Mouse (Mus musculus) testis, adult 2 months (tissue): ENCODE data around the gene H2-DMa. TPM values are rescaled to one million over a fixed set of nuclear protein-coding genes. Genes with fewer than 3 reads are reported as not detected.

ENCODE experiments used
- H3K27ac ChIP-seq: fragments of 200-500 bp; 2 replicates; pipeline ENCODE4 v1.5.1; 2012; ENCODE audit warnings: low read depth, low read length; ENCODE audit not compliant: control insufficient read depth, insufficient read depth
- H3K27me3 ChIP-seq: fragments of 200-500 bp; 2 replicates; pipeline ENCODE4 v1.6.1; 2012; ENCODE audit warnings: mild to moderate bottlenecking, low read length, moderate library complexity; ENCODE audit not compliant: control insufficient read depth, insufficient read depth
- H3K36me3 ChIP-seq: fragments of 200-500 bp; 2 replicates; pipeline ENCODE4 v1.6.1; 2012; ENCODE audit warnings: mild to moderate bottlenecking, low read length; ENCODE audit not compliant: control insufficient read depth, insufficient read depth
- H3K4me1 ChIP-seq: fragments of 200-500 bp; 2 replicates; pipeline ENCODE4 v1.6.1; 2012; ENCODE audit warnings: low read length; ENCODE audit not compliant: control insufficient read depth, insufficient read depth
- H3K4me3 ChIP-seq: fragments of 200-500 bp; 2 replicates; pipeline ENCODE4 v1.5.1; 2012; ENCODE audit warnings: low read depth, mild to moderate bottlenecking, low read length, moderate library complexity, mixed read lengths; ENCODE audit not compliant: control insufficient read depth
- CTCF ChIP-seq: fragments of 200-500 bp; IDR thresholded peaks from 2 replicates; pipeline ENCODE4 v1.5.1; 2012; ENCODE audit warnings: low read depth, mild to moderate bottlenecking, inconsistent platforms, low read length, moderate library complexity; ENCODE audit not compliant: control insufficient read depth, insufficient read depth, insufficient replicate concordance
- POLR2A ChIP-seq: fragments of 200-500 bp; IDR thresholded peaks from 2 replicates; pipeline ENCODE4 v1.6.1; 2012; ENCODE audit warnings: low read depth, mild to moderate bottlenecking, inconsistent platforms, low read length, moderate library complexity; ENCODE audit not compliant: control insufficient read depth
- polyA plus RNA-seq: library from polyadenylated mRNA; depleted of rRNA; stranded (reverse); fragments of >200 nt; gene quantifications from 2 replicates; pipeline ENCODE4 v1.2.3, GENCODE M21; 2012; rRNA removed

Gene H2-DMa
- polyA plus RNA-seq, 1 experiment = 33.8 TPM

- H3K4me3 ChIP-seq = no peak overlapping the region
- H3K4me1 ChIP-seq = no peaks in the 10 kb centered on the region
- H3K27ac ChIP-seq = no peak overlapping the region
- TF ChIP-seq CTCF = no peak
- no peaks in the 10 kb centered on the region for H3K36me3 ChIP-seq
- no peaks in the 10 kb centered on the region for H3K27me3 ChIP-seq
Observed at GRCm38 (mm10) chr17:34179019-34179418, 59.7 kb downstream of the H2-DMa start.

GRCm38 (mm10) chr17:34179913-34180859 lies 60.8 kb downstream of the H2-DMa start:
- Histone ChIP-seq H3K4me3 (no peak overlapping the region), H3K36me3 (no peaks in the 10 kb centered on the region)

DNA sequence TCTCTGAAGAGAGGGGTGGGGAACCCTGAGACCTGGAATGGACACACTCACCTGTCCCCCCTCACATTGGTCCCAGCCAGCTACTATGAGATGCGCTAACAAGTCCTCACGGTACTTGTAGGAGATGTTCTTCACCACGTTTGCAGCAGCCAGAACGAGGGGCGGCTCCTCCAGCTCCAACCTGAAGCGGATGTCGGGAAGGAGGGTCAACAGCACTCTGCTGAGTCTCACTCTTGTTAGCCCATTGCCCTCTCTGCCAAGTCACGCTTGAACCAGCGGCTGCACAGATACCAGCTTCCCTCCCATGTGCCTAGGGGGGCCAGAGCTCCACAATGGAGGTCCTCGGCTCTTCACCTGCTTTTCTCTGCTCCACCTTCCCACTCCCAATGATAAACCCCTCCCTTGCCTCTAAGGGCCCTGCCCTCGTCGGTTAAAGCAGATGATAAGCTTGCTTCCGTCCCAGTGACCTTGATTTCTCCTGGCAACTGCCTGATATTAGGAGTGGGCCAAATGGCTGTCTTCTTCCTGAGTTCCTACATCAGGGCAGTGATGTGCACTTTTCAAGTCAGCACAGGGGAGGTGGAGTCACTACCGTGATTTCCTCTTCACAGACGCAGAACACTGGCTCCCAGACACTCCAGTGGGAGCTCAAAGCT lies 64.4 kb downstream of the H2-DMa start:
- Histone ChIP-seq H3K4me3 (no peak overlapping the region), H3K36me3 (no peaks in the 10 kb centered on the region), H3K4me1 (peaks cover 8% of the 10 kb centered on the region), H3K27ac (no peak overlapping the region), H3K27me3 (no peaks in the 10 kb centered on the region)
- TF ChIP-seq POLR2A = no peak
- no peak for TF ChIP-seq CTCF

More at GRCm38 (mm10) chr17:34179913-34180859, 60.8 kb downstream of the H2-DMa start:
- H3K4me1 ChIP-seq = no peaks in the 10 kb centered on the region
- no peak overlapping the region for H3K27ac ChIP-seq
- no peaks in the 10 kb centered on the region for H3K27me3 ChIP-seq
- no peak for TF ChIP-seq POLR2A
- TF ChIP-seq CTCF = no peak

DNA sequence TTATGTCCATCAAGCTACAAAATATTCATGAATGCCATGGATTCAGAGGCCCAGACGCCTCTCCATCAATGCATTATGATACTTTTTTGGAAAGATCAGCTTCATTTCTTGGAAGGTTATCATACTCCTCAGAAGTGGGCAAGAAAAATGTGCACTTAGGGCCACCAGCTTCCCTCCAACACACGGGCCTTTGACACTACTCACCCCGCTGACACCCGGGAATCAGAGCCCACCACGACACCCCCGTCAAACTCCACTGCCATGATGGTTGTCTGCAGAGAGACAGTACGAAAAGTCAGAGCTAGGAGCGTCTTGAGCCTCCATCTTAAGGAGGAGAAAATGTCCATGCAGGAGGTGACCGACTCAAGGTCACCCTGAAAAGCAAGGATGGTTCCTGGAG lies 66.2 kb downstream of the H2-DMa start:
- no peaks in the 10 kb centered on the region for H3K27me3 ChIP-seq
- no peaks in the 10 kb centered on the region for H3K36me3 ChIP-seq
- TF ChIP-seq POLR2A (no peak), CTCF (no peak)
- H3K27ac ChIP-seq = no peak overlapping the region
- no peak overlapping the region for H3K4me3 ChIP-seq
- H3K4me1 ChIP-seq = peaks cover 8% of the 10 kb centered on the region

DNA sequence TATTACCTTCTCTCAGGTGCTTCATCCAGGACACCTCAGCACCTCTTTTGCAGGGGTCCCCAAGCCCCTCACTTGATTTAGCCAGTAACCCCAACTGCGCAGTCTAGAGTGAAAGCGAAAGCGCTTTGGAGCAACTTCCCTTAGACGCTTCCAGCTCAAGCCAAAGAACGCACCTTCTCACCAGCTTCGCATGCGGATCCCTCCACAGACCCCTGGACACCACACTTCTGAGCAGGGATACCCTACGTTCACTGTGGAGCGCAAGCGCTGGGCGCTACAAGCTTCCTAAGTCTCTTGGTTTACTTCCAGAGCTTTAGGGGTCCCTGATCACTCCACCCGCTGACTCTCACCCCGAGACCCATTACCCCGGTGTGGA lies 67.5 kb downstream of the H2-DMa start:
- Histone ChIP-seq H3K4me1 (peaks cover 8% of the 10 kb centered on the region), H3K27me3 (no peaks in the 10 kb centered on the region), H3K27ac (peak overlapping the region; percentile 34; the same call in 1 of the 2 replicates), H3K4me3 (peak overlapping the region; percentile 77), H3K36me3 (no peaks in the 10 kb centered on the region)
- TF ChIP-seq CTCF (no peak), POLR2A (no peak)

GRCm38 (mm10) chr17:34187261-34187916 lies 68.0 kb downstream of the H2-DMa start, which contains the start of the genes Tap1 and Psmb9:
Gene Tap1, plus strand, starts transcription at chr17:34187553.
Gene Psmb9, minus strand, starts transcription at chr17:34187764.
- no peaks in the 10 kb centered on the region for H3K27me3 ChIP-seq
- TF ChIP-seq POLR2A (no peak), CTCF (no peak)
- H3K27ac ChIP-seq = peak within 1 kb of the TSS; percentile 34; the same call in 1 of the 2 replicates
- H3K36me3 ChIP-seq = no peaks in the 10 kb centered on the region
- H3K4me3 ChIP-seq = peak within 1 kb of the TSS; percentile 77
- peaks cover 8% of the 10 kb centered on the region for H3K4me1 ChIP-seq

DNA sequence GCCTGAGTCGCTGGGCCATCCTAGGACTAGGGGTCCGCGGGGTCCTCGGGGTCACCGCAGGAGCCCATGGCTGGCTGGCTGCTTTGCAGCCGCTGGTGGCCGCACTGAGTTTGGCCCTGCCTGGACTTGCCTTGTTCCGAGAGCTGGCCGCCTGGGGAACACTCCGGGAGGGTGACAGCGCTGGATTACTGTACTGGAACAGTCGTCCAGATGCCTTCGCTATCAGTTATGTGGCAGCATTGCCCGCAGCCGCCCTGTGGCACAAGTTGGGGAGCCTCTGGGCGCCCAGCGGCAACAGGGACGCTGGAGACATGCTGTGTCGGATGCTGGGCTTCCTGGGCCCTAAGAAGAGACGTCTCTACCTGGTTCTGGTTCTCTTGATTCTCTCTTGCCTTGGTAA lies 68.7 kb downstream of the H2-DMa start:
- peaks cover 11% of the 10 kb centered on the region for H3K4me1 ChIP-seq
- no peak overlapping the region for H3K27ac ChIP-seq
- TF ChIP-seq POLR2A = no peak
- no peak for TF ChIP-seq CTCF
- H3K4me3 ChIP-seq = peak overlapping the region; percentile 77
- no peaks in the 10 kb centered on the region for H3K27me3 ChIP-seq
- H3K36me3 ChIP-seq = no peaks in the 10 kb centered on the region

Other genes starting within 250 kb of the H2-DMa start
- not detected in 2 replicates for gene Gm7029, start 245.7 kb upstream of the H2-DMa start, polyA plus RNA-seq
- gene Kifc1, start 228.9 kb upstream of the H2-DMa start, polyA plus RNA-seq = 7.7 and 8.6 TPM in 2 replicates
- gene Platr17, start 214.4 kb upstream of the H2-DMa start, polyA plus RNA-seq = not detected in 2 replicates
- 157 and 183 TPM in 2 replicates for gene Daxx, start 210.1 kb upstream of the H2-DMa start, polyA plus RNA-seq
- gene Tapbp, start 203.6 kb upstream of the H2-DMa start, polyA plus RNA-seq = 71.7 and 80.8 TPM in 2 replicates
- gene Zbtb22, start 203.6 kb upstream of the H2-DMa start, polyA plus RNA-seq = 65.0 and 66.5 TPM in 2 replicates
- 83.4 and 93.0 TPM in 2 replicates for gene Rgl2, start 190.0 kb upstream of the H2-DMa start, polyA plus RNA-seq
- 54.8 and 58.7 TPM in 2 replicates for gene Pfdn6, start 179.2 kb upstream of the H2-DMa start, polyA plus RNA-seq
- gene Wdr46, start 178.9 kb upstream of the H2-DMa start, polyA plus RNA-seq = 25.1 and 25.4 TPM in 2 replicates
- gene B3galt4, start 168.1 kb upstream of the H2-DMa start, polyA plus RNA-seq = 9.1 and 10.4 TPM in 2 replicates
- 45.7 and 48.5 TPM in 2 replicates for gene Vps52, start 163.7 kb upstream of the H2-DMa start, polyA plus RNA-seq
- gene Rps18, start 163.5 kb upstream of the H2-DMa start, polyA plus RNA-seq = 212 and 239 TPM in 2 replicates
- gene H2-K1, start 119.2 kb upstream of the H2-DMa start, polyA plus RNA-seq = 276 and 298 TPM in 2 replicates
- 27.8 and 31.4 TPM in 2 replicates for gene Ring1, start 94.9 kb upstream of the H2-DMa start, polyA plus RNA-seq
- gene H2-Ke6, start 91.5 kb upstream of the H2-DMa start, polyA plus RNA-seq = 24.5 and 25.0 TPM in 2 replicates
- gene Slc39a7, start 87.9 kb upstream of the H2-DMa start, polyA plus RNA-seq = 33.4 and 36.3 TPM in 2 replicates
- 25.5 and 28.0 TPM in 2 replicates for gene Rxrb, start 87.7 kb upstream of the H2-DMa start, polyA plus RNA-seq
- gene Col11a2, start 80.1 kb upstream of the H2-DMa start, polyA plus RNA-seq = 2.4 and 2.8 TPM in 2 replicates
- gene H2-Oa, start 27.2 kb upstream of the H2-DMa start, polyA plus RNA-seq = 0.10 and 0.22 TPM in 2 replicates
- gene Brd2, start 3.1 kb downstream of the H2-DMa start, polyA plus RNA-seq = 164 and 178 TPM in 2 replicates
- 0.27 and 0.41 TPM in 2 replicates for gene H2-DMb2, start 23.8 kb downstream of the H2-DMa start, polyA plus RNA-seq
- gene H2-DMb1, start 33.5 kb downstream of the H2-DMa start, polyA plus RNA-seq = 8.0 and 9.5 TPM in 2 replicates
- gene Tap1, start 68.0 kb downstream of the H2-DMa start, polyA plus RNA-seq = 1.5 TPM in 2 replicates
- gene Psmb9, start 68.2 kb downstream of the H2-DMa start, polyA plus RNA-seq = 1.7 TPM in 2 replicates
- gene Psmb8, start 78.2 kb downstream of the H2-DMa start, polyA plus RNA-seq = 2.0 and 2.3 TPM in 2 replicates
- gene Tap2, start 84.0 kb downstream of the H2-DMa start, polyA plus RNA-seq = 1.3 and 2.0 TPM in 2 replicates
- 0.06 and 0.16 TPM in 2 replicates for gene H2-Ob, start 119.4 kb downstream of the H2-DMa start, polyA plus RNA-seq
- 31.1 and 36.4 TPM in 2 replicates for gene H2-Ab1, start 138.1 kb downstream of the H2-DMa start, polyA plus RNA-seq
- gene H2-Aa, start 168.3 kb downstream of the H2-DMa start, polyA plus RNA-seq = 10.1 and 11.6 TPM in 2 replicates
- 5.6 and 7.8 TPM in 2 replicates for gene H2-Eb1, start 186.3 kb downstream of the H2-DMa start, polyA plus RNA-seq
- not detected in 2 replicates for gene H2-Eb2, start 206.1 kb downstream of the H2-DMa start, polyA plus RNA-seq
- 0.16 and 0.21 TPM in 2 replicates for gene Btnl2, start 235.3 kb downstream of the H2-DMa start, polyA plus RNA-seq